Mouse (Mus musculus) CD8-positive naive resting alpha-beta T cell, adult 2 months (primary cell): ENCODE measurements around the gene Gm44965.

Experiments used
- DNase-seq, 2 experiments: peaks; one replicate each; pipeline ENCODE4 v3.0.0; 2022; ENCODE audit warnings: low read depth in 2 of 2, low spot score in 2 of 2

Gene Gm44965

GRCm38 (mm10) chr6:48578736-48579135 lies 15.0 kb upstream of the Gm44965 start:
- no peak for DNase-seq

- DNase-seq, result no peak
Measured at GRCm38 (mm10) chr6:48579215-48579648, 14.5 kb upstream of the Gm44965 start.

- no peak for DNase-seq
Measured at GRCm38 (mm10) chr6:48581257-48581656, 12.5 kb upstream of the Gm44965 start.

DNA sequence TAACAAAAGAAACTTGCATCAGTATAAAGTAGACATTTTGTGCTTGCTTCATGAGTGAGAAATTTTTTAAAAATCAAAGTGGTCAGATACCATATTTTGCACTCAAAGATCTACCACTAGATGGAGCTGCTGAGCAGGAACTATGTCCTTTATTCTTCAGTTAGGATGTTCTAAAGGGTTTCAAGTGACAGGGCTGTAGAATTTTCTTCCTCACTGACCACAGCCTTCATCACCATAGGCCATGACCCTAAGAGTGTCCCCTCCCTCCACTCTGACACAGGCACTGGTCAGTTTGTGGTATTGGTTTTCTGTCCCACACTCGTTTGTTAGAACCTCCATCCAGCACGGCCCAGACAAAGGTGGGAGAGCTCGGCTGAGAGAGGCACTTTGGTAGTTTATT lies 11.7 kb upstream of the Gm44965 start:
- peak; percentile 44 to 59 for DNase-seq

DNA sequence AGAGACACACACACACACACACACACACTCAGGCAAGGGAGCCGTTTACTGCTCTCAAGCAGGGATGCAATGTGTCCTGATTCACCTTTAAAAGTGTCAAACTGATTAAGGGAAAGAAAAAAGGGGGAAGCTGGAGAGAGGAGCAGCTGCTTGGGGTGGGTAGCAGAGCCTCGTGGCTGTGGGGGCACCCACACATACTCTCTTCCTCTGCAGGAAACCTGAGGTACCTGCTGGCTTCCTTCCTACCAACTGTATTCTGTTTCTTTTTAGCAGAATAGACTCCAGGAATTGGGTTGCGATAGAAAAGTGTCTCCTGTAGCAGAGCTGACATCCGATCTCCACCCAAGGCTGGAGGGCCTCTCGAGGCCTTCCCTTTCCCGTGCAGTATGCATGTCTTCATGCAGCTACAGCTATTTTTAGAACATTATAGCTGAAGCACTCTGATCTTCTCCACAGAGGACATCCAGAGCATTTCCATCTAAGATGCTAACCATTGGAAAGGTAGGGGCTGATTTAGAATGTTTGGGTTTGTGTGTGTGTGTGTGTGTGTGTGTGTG lies 4.5 kb upstream of the Gm44965 start, which contains the start of gene Gm45021:
Gm45021 (plus strand) TSS at position 417 of the 557 bp plus-strand sequence.
- DNase-seq, result no peak

GRCm38 (mm10) chr6:48591221-48591845 lies 2.4 kb upstream of the Gm44965 start:
- no peak for DNase-seq

- DNase-seq, result no peak
Measured at GRCm38 (mm10) chr6:48591871-48592270, 1.9 kb upstream of the Gm44965 start.

- DNase-seq, result no peak
Measured at GRCm38 (mm10) chr6:48594043-48594738, 450 bp downstream of the Gm44965 start.

GRCm38 (mm10) chr6:48595278-48595677 lies 1.5 kb downstream of the Gm44965 start:
- DNase-seq, result no peak

- no peak for DNase-seq
Measured at GRCm38 (mm10) chr6:48596545-48597232, 2.9 kb downstream of the Gm44965 start.

DNA sequence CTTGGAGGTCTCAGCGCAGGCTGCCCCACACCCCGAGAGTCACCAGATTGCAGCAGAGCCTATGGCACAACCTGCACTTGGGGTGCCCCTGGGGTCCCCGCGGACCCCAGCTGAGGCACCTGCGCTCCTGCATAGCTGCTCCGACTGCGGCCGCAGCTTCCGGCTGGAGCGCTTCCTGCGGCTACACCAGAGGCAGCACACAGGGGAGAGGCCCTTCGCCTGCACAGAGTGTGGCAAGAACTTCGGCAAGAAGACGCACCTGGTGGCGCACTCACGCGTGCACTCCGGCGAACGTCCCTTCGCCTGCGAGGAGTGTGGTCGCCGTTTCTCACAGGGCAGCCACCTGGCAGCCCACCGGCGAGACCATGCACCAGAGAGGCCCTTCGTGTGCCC lies 3.5 kb downstream of the Gm44965 start:
- DNase-seq, result no peak

GRCm38 (mm10) chr6:48600594-48600993 lies 6.9 kb downstream of the Gm44965 start:
- no peak for DNase-seq

GRCm38 (mm10) chr6:48601271-48602079 lies 7.7 kb downstream of the Gm44965 start, which contains the start of gene Zfp775:
Gene Zfp775 (plus strand): TSS chr6:48602063.
- peak; percentile 85 to 87 for DNase-seq

GRCm38 (mm10) chr6:48602080-48602741 lies 8.5 kb downstream of the Gm44965 start:
- peak in 1 of 2 experiments; percentile 18 for DNase-seq

DNA sequence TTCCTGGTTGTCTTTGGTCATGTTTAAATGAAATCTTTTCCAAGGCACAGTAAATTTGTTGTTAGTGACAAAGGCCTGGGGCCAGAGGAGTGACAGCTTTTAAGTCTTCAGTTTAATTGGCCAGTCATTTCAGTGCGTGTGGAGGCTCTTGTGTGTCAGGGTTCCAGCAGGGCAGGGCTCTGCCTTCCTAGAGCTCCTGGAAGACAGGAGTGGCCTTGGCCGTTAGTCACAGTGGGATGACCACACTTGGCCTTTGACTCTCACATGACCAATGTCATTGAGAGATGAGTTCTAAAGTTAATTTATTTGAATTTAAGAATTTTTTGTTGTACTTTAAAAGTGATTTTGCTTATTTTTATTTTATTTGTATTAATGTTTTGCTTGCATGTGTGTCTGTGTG lies 14.4 kb downstream of the Gm44965 start:
- DNase-seq, result no peak

- DNase-seq, result no peak
Measured at GRCm38 (mm10) chr6:48609512-48609911, 15.8 kb downstream of the Gm44965 start.

DNA sequence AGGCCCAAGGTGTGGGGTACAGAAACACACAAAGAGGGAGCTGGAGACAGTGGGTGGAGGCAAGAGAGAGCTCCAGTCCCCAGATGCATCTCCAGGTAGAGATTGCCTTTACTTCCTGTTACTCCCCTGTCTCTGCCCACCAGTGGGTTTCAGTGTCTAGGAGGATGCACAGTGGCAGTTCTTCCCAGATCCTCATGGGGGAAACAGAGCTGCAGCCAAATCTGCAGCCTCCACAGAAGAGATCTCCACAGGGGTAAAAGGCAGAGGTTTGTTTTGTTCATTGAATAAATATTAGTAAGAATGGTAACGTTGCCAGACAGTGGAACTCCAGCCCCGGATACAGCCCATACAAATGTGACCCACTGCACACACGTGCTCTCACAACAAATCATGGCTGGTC lies 16.9 kb downstream of the Gm44965 start:
- no peak for DNase-seq

- DNase-seq, result no peak
Measured at GRCm38 (mm10) chr6:48613464-48613863, 19.7 kb downstream of the Gm44965 start.

GRCm38 (mm10) chr6:48614756-48615155 lies 21.0 kb downstream of the Gm44965 start:
- DNase-seq, result no peak

DNA sequence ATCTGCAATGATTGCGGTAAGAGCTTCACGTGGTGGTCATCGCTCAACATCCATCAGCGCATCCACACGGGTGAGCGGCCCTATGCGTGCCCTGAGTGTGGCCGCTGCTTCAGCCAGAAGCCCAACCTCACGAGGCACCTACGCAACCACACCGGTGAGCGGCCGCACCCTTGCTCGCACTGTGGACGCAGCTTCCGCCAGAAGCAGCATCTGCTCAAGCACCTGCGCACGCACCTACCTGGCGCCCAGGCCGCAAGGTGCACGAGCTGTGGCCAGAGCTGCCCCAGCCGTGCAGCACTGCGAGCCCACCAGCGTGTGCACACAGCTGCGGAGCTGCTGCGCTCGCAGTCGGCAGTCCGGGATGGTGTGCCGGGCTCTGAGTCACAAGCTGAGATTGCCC lies 26.3 kb downstream of the Gm44965 start:
- DNase-seq, result no peak
